Mouse (Mus musculus) midbrain, embryonic 11.5 days (tissue): ENCODE results near the gene Mctp1. TPM values are rescaled to one million over a fixed set of nuclear protein-coding genes. Genes with fewer than 3 reads are reported as not detected.
"Not testable (repeated sequence)": the region's sequence is repeated elsewhere in the genome, so short reads cannot be mapped to it uniquely, and the experiment has no call there.

Experiments used
- ATAC-seq: fragments of 200-750 bp; cut with Nextera tagmentation; 2 replicates; pipeline ENCODE4 v1.8.0; 2017; ENCODE audit warnings: moderate TSS enrichment, moderate library complexity; ENCODE audit not compliant: low FRiP score
- DNase-seq: peaks from one replicate; pipeline ENCODE4 v3.0.0; 2015; ENCODE audit warnings: low spot score; ENCODE audit errors: missing footprints
- H3K27ac ChIP-seq: fragments of 300-500 bp; sonication (generic); 2 replicates; pipeline ENCODE4 v1.5.1; 2014; ENCODE audit warnings: low read depth, low read length
- H3K27me3 ChIP-seq: fragments of 300-500 bp; sonication (generic); 2 replicates; pipeline ENCODE4 v1.6.1; 2014; ENCODE audit warnings: mild to moderate bottlenecking, low read length, moderate library complexity, mixed read lengths; ENCODE audit not compliant: control insufficient read depth, insufficient read depth
- H3K36me3 ChIP-seq: fragments of 300-500 bp; sonication (generic); 2 replicates; pipeline ENCODE4 v1.6.1; 2014; ENCODE audit warnings: mild to moderate bottlenecking, low read length, moderate library complexity, mixed read lengths; ENCODE audit not compliant: control insufficient read depth, insufficient read depth
- H3K4me1 ChIP-seq: fragments of 300-500 bp; sonication (generic); 2 replicates; pipeline ENCODE4 v1.6.1; 2014; ENCODE audit warnings: low read length; ENCODE audit not compliant: control insufficient read depth, insufficient read depth
- H3K4me2 ChIP-seq: fragments of 300-500 bp; sonication (generic); 2 replicates; pipeline ENCODE4 v1.6.1; 2014; ENCODE audit warnings: mild to moderate bottlenecking, moderate library complexity
- H3K4me3 ChIP-seq: fragments of 300-500 bp; sonication (generic); 2 replicates; pipeline ENCODE4 v1.5.1; 2014; ENCODE audit warnings: low read depth, low read length
- H3K9ac ChIP-seq: fragments of 300-500 bp; sonication (generic); 2 replicates; pipeline ENCODE4 v1.6.1; 2014; ENCODE audit warnings: low read length
- H3K9me3 ChIP-seq: fragments of 300-500 bp; sonication (generic); 2 replicates; pipeline ENCODE4 v1.6.1; 2016; ENCODE audit warnings: low read length; ENCODE audit not compliant: control insufficient read depth
- WGBS: fragments of 180-500 bp; shearing (Covaris S2); extraction: QIAGEN DNeasy Blood & Tissue Kit; methylation state at CpG from one replicate; pipeline ENCODE4 v1.1.7; 2014; 5-methylcytosine and 5-hydroxymethylcytosine counted together
- polyA plus RNA-seq: library from polyadenylated mRNA; unstranded; fragments of >200 nt; fragmentation: Nextera tagmentation; extraction: Ambion mirVana; gene quantifications from 2 replicates; pipeline ENCODE4 v1.2.1, GENCODE M21; 2014

Gene Mctp1
- polyA plus RNA-seq, 1 experiment from 2014 or later: 4.1 TPM

DNA sequence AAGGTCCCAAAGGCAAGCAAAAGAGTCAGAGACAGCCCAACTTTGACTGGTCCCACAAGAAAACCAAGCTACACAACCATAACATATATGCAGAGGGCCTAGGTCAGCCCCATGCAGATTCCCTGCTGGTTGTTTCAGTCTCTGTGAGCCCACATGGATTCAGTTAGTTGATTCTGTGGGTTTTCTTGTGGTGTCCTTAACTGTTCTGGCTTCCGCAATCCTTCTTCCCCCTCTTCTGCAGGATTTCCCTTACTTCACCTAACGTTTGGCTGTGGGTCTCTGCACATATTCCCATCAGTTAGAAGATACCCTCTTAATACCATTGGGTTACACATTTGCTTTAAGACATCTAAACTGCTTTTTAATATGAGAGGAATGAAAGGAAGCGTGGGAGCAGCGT lies 183.1 kb downstream of the Mctp1 start:
- H3K4me2 ChIP-seq: no peak overlapping the region
- no peak overlapping the region for H3K4me3 ChIP-seq
- H3K27me3 ChIP-seq: no peaks in the 10 kb centered on the region
- no peak for ATAC-seq
- H3K36me3 ChIP-seq: no peaks in the 10 kb centered on the region
- H3K9me3 ChIP-seq: no peaks in the 10 kb centered on the region
- no peaks in the 10 kb centered on the region for H3K4me1 ChIP-seq
- H3K27ac ChIP-seq: no peak overlapping the region
- DNase-seq: peak; percentile 49
- H3K9ac ChIP-seq: no peak overlapping the region
- 84% methylated on average over 4 of the region's 4 CpGs for WGBS

DNA sequence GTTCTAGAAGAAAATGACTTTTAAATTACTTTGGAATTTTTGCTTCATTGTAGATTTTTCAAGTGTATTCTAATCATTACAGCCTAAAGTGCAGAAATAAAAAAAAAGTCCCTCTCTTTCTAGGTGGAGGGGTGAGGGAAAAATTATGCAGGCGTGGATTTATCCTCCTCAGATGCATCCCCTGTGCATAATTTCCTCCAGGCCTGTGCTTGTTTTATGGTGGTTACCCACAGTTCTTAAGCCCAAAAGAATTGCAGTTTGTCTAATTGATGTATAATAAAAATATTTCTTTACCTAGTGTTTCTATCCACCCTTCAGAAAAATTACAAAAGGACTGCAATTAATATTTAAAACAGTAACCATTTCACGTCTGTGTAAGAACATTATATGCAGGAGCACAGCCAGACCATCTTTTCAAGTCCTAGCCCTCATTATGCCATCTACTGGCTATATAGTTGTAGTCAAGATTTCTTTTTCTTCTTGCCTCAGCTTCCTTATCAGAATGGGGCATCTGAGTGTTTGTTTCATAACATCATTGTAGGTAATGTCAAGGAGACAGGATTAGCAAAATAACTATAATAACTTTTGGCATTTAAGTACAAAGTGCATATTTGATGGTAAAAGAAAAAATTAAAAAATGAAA lies 184.4 kb downstream of the Mctp1 start:
- Histone ChIP-seq H3K9ac (no peak overlapping the region), H3K4me2 (no peak overlapping the region), H3K36me3 (no peaks in the 10 kb centered on the region), H3K27ac (no peak overlapping the region), H3K4me1 (no peaks in the 10 kb centered on the region), H3K27me3 (no peaks in the 10 kb centered on the region), H3K9me3 (no peaks in the 10 kb centered on the region), H3K4me3 (no peak overlapping the region)
- DNase-seq: peak; percentile 21
- WGBS: 73% methylated on average over 2 of the region's 2 CpGs
- ATAC-seq: no peak

DNA sequence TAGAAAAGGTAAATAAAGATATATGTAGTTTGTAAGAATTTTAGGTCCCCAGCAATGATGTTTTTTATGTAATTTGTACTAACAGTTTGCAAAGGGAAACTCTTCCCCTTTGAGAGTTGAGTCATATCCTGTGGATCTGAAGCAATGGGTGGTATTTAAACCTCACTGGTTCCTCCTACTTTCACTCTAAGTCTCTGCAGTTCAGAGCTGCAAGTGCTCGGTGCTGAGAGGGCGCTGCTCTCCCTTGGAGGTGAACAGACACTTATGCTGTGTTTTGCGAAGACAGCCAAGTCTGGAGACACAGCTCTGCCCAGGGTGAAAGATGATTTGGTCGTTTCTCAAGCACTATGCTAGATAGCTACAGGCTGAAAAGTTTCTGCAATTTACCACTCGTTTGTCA lies 195.1 kb downstream of the Mctp1 start:
- H3K9ac ChIP-seq: no peak overlapping the region
- DNase-seq (no peak), ATAC-seq (no peak)
- no peaks in the 10 kb centered on the region for H3K9me3 ChIP-seq
- H3K27ac ChIP-seq: no peak overlapping the region
- no peaks in the 10 kb centered on the region for H3K27me3 ChIP-seq
- no peak overlapping the region for H3K4me3 ChIP-seq
- no peaks in the 10 kb centered on the region for H3K4me1 ChIP-seq
- WGBS: 47% methylated on average over 5 of the region's 5 CpGs
- no peaks in the 10 kb centered on the region for H3K36me3 ChIP-seq
- H3K4me2 ChIP-seq: no peak overlapping the region

DNA sequence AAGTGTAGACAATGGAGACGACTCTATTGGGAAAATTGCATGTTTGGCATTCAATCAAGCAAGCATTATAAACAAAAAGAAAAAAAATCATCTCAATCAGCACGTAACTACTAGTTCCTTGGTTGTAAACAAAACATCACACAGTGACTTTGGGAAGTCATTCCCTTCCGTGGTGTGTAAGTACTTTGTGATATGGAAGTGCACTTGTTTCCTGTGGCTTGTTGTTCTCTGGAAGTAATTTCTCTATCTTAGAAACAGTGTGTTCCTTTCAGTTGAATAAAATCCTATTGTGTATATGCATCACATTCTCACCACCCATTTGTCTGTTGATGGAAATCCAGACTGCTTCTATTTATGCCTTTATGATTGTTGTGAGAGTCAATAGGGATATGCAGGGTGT lies 201.1 kb downstream of the Mctp1 start:
- ATAC-seq (no peak), DNase-seq (no peak)
- Histone ChIP-seq H3K9me3 (no peaks in the 10 kb centered on the region), H3K4me1 (no peaks in the 10 kb centered on the region), H3K27ac (no peak overlapping the region), H3K4me2 (no peak overlapping the region), H3K9ac (no peak overlapping the region), H3K27me3 (no peaks in the 10 kb centered on the region), H3K4me3 (no peak overlapping the region), H3K36me3 (no peaks in the 10 kb centered on the region)
- WGBS: 84% methylated on average over 3 of the region's 3 CpGs

DNA sequence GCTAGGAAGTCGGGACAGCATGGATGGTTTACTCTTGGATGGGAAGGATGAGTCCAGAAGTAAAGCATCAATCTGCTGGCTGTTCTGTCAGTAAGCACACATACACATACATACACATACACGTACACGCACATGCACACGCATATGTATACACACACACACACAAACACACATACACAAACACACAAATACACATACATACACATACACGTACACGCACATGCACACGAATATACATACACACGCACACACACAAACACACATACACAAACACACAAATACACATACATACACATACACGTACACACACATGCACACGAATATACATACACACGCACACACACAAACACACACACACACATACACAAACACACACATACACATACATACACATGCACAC lies 206.4 kb downstream of the Mctp1 start:
- H3K4me1 ChIP-seq, H3K36me3 ChIP-seq, H3K9ac ChIP-seq, H3K4me2 ChIP-seq, H3K27me3 ChIP-seq, H3K4me3 ChIP-seq, DNase-seq, H3K9me3 ChIP-seq, H3K27ac ChIP-seq: not testable (repeated sequence)
- 87% methylated on average over 11 of the region's 11 CpGs for WGBS
- peak; percentile 46 for ATAC-seq

DNA sequence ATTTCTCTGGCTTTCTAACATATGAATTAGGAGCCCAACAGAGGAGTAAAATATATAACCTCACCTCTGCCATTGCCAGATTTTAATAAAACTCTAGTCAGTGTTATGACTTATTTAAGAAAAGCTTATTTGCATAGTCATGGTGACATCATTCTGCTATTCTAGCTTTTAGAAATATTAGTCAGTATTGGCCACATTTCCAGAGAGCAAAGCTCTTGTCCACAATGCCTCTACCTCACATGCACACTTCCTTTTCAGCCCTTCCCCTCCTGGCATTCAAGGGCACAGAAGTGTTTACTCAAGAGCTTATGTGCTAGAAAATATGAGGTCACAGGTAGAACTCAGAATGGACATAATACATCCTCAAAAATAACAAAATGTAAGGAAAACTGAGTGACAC lies 206.9 kb downstream of the Mctp1 start:
- no peak for ATAC-seq
- no peak overlapping the region for H3K27ac ChIP-seq
- no peaks in the 10 kb centered on the region for H3K4me1 ChIP-seq
- H3K4me2 ChIP-seq: no peak overlapping the region
- no peak overlapping the region for H3K4me3 ChIP-seq
- H3K36me3 ChIP-seq: no peaks in the 10 kb centered on the region
- no peak overlapping the region for H3K9ac ChIP-seq
- H3K27me3 ChIP-seq: no peaks in the 10 kb centered on the region
- no peaks in the 10 kb centered on the region for H3K9me3 ChIP-seq
- DNase-seq: no peak

DNA sequence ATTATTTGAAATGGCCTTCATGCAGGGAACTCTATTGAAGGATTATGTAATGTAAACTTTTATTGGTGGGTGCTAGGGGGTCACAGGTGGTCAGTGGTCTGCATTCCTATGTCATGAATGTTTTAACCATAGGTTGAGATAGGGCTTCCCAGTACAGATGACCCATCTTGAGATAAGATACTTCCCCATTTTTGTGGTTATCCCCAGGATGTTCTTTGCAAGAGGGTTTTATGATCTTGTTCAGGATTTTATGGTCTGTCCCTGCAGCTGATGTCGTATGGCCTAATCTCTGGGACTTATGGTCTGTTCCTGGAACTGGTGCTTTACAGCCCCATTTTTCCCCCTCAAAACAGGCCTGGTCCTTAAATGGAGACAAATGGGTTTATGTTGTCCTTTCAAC lies 207.4 kb downstream of the Mctp1 start:
- Histone ChIP-seq H3K36me3 (no peaks in the 10 kb centered on the region), H3K4me3 (no peak overlapping the region), H3K9me3 (no peaks in the 10 kb centered on the region), H3K9ac (no peak overlapping the region), H3K4me2 (no peak overlapping the region), H3K4me1 (no peaks in the 10 kb centered on the region), H3K27ac (no peak overlapping the region), H3K27me3 (no peaks in the 10 kb centered on the region)
- WGBS: 89% methylated on average over 1 of the region's 1 CpGs
- no peak for DNase-seq
- ATAC-seq: no peak

DNA sequence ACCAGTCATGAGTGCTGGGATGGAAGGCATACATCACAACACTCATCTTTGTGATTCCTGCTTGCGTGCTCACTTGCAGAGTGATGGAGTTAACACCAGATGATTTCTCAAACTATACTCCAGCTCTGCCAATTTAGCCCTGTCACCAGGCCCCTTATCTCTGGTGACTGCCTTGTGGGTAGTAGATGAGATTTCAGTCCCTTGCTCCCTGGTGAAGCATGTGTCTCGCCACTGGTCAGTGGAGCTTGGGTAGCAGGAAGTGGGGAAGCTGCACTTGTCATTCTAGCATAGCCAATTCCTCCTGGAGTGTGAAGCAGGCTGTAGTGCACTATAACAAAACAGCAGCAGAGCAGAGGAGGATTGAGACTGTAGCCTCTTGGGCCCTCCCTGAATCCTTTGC lies 208.6 kb downstream of the Mctp1 start:
- no peak overlapping the region for H3K27ac ChIP-seq
- ATAC-seq (no peak), DNase-seq (no peak)
- no peak overlapping the region for H3K4me2 ChIP-seq
- 86% methylated on average over 2 of the region's 2 CpGs for WGBS
- no peak overlapping the region for H3K9ac ChIP-seq
- H3K4me1 ChIP-seq: no peaks in the 10 kb centered on the region
- no peak overlapping the region for H3K4me3 ChIP-seq
- no peaks in the 10 kb centered on the region for H3K9me3 ChIP-seq
- no peaks in the 10 kb centered on the region for H3K36me3 ChIP-seq
- no peaks in the 10 kb centered on the region for H3K27me3 ChIP-seq

DNA sequence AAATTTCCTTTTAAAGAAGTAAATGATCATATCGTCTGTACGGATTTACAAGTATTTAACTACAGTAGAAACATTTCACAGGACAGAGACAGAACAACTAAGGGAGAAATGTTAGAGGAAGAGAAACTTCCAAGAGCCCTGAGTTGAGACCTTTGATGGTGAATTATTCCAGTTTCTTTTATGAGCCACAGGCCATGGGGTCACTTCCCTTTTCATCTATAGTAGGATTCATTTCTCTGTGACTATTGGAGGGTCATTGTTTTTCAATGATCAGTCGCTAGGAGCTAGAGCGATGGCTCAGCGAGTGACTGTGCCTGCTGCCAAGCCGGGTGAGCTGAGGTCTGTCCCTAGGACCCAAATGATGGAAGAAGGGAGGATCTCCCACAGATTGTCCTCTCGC lies 212.7 kb downstream of the Mctp1 start:
- DNase-seq (no peak), ATAC-seq (no peak)
- Histone ChIP-seq H3K4me3 (no peak overlapping the region), H3K36me3 (no peaks in the 10 kb centered on the region), H3K4me2 (no peak overlapping the region), H3K27ac (no peak overlapping the region), H3K4me1 (no peaks in the 10 kb centered on the region), H3K9me3 (no peaks in the 10 kb centered on the region), H3K9ac (no peak overlapping the region), H3K27me3 (no peaks in the 10 kb centered on the region)
- WGBS: 79% methylated on average over 7 of the region's 7 CpGs

DNA sequence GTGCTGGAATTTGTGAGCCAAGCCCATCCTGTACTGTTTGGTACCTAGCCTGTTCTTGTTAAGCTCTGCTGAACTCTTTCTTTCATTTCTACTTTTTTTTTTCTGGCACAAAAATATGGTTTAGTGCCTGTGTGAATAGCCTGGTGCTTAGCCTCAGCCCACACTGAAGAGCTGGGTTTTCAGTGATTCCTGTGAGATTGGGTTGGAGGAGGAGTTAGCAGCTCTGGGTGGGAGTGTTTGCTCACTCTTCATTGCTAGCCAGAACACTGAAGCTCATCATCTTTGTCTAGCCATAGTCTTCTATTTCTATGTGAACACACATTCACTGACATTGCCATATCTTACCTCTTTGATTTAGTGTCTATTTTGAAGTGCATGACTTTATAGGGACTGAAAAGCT lies 225.1 kb downstream of the Mctp1 start:
- no peak for DNase-seq
- no peak overlapping the region for H3K9ac ChIP-seq
- no peaks in the 10 kb centered on the region for H3K36me3 ChIP-seq
- no peak overlapping the region for H3K4me3 ChIP-seq
- H3K27me3 ChIP-seq: no peaks in the 10 kb centered on the region
- no peaks in the 10 kb centered on the region for H3K9me3 ChIP-seq
- H3K27ac ChIP-seq: no peak overlapping the region
- no peak overlapping the region for H3K4me2 ChIP-seq
- no peak for ATAC-seq
- no peaks in the 10 kb centered on the region for H3K4me1 ChIP-seq
